Mouse (Mus musculus) cerebellum, adult 8-10 months (tissue): ENCODE data around the gene Daam1.

Source experiments
- DNase-seq: peaks from one replicate; pipeline ENCODE4 v3.0.0; 2022

The Daam1 gene

GRCm38 (mm10) chr12:71865937-71866336, 35.1 kb downstream of the Daam1 start:
- no peak for DNase-seq

GRCm38 (mm10) chr12:71867345-71868240, 36.7 kb downstream of the Daam1 start:
- no peak for DNase-seq

- no peak for DNase-seq
These were observed 39.8 kb downstream of the Daam1 start for GRCm38 (mm10) chr12:71870644-71871043.

GRCm38 (mm10) chr12:71872330-71872729, 41.5 kb downstream of the Daam1 start:
- no peak for DNase-seq

GRCm38 (mm10) chr12:71874561-71874960, 43.7 kb downstream of the Daam1 start:
- DNase-seq = no peak

- DNase-seq = no peak
These were observed 44.1 kb downstream of the Daam1 start for GRCm38 (mm10) chr12:71874984-71875383.

- DNase-seq = no peak
These were observed 45.0 kb downstream of the Daam1 start for GRCm38 (mm10) chr12:71875761-71876489.

GRCm38 (mm10) chr12:71880987-71881386, 50.1 kb downstream of the Daam1 start:
- no peak for DNase-seq

- no peak for DNase-seq
These were observed 50.6 kb downstream of the Daam1 start for GRCm38 (mm10) chr12:71881477-71881876.

GRCm38 (mm10) chr12:71883066-71883711, 52.3 kb downstream of the Daam1 start:
- DNase-seq = no peak

GRCm38 (mm10) chr12:71885170-71885574, 54.3 kb downstream of the Daam1 start:
- DNase-seq = no peak

- DNase-seq = no peak
These were observed 54.8 kb downstream of the Daam1 start for GRCm38 (mm10) chr12:71885717-71886116.

GRCm38 (mm10) chr12:71886406-71886805, 55.5 kb downstream of the Daam1 start:
- no peak for DNase-seq

GRCm38 (mm10) chr12:71886941-71887340, 56.1 kb downstream of the Daam1 start:
- no peak for DNase-seq

- DNase-seq = no peak
These were observed 57.5 kb downstream of the Daam1 start for GRCm38 (mm10) chr12:71888370-71888769.

GRCm38 (mm10) chr12:71889266-71889665, 58.4 kb downstream of the Daam1 start:
- DNase-seq = no peak

- DNase-seq = no peak
These were observed 59.4 kb downstream of the Daam1 start for GRCm38 (mm10) chr12:71890282-71890681.

- no peak for DNase-seq
These were observed 61.0 kb downstream of the Daam1 start for GRCm38 (mm10) chr12:71891729-71892355.

- no peak for DNase-seq
These were observed 62.2 kb downstream of the Daam1 start for GRCm38 (mm10) chr12:71892996-71893605.

- DNase-seq = no peak
These were observed 67.4 kb downstream of the Daam1 start for GRCm38 (mm10) chr12:71898231-71898630.

GRCm38 (mm10) chr12:71898666-71899520, 68.0 kb downstream of the Daam1 start:
- no peak for DNase-seq

GRCm38 (mm10) chr12:71899566-71899965, 68.7 kb downstream of the Daam1 start:
- no peak for DNase-seq
